Mouse (Mus musculus) C2C12 (cell line): ENCODE data around the gene Ttc24. TPM values are rescaled to one million over a fixed set of nuclear protein-coding genes. Genes with fewer than 3 reads are reported as not detected.

Experiments
- H3K27me3 ChIP-seq: one replicate; pipeline ENCODE4 v1.6.1; 2011; ENCODE audit not compliant: control insufficient read depth, insufficient read depth, insufficient read length
- H3K36me3 ChIP-seq: one replicate; pipeline ENCODE4 v1.6.1; 2011; ENCODE audit not compliant: control insufficient read depth, insufficient read depth
- H3K4me3 ChIP-seq: one replicate; pipeline ENCODE4 v1.5.1; 2011; ENCODE audit warnings: mild to moderate bottlenecking, control low read depth; ENCODE audit not compliant: poor library complexity, insufficient read depth, severe bottlenecking
- H3K79me2 ChIP-seq: one replicate; pipeline ENCODE4 v1.6.1; 2011; ENCODE audit not compliant: control insufficient read depth, insufficient read depth
- H3K79me3 ChIP-seq: one replicate; pipeline ENCODE4 v1.6.1; 2011; ENCODE audit warnings: low read depth, control low read depth
- H3ac ChIP-seq: one replicate; pipeline ENCODE3; 2011; ENCODE audit warnings: low read depth; ENCODE audit not compliant: control insufficient read depth, insufficient read length
- CEBPB ChIP-seq: IDR thresholded peaks from one replicate; pipeline ENCODE4 v1.6.1; 2011; ENCODE audit warnings: low read depth, mild to moderate bottlenecking, control low read depth, moderate library complexity
- CTCF ChIP-seq: IDR thresholded peaks from one replicate; pipeline ENCODE4 v1.5.1; 2011; ENCODE audit not compliant: control insufficient read depth, insufficient read depth, insufficient read length
- FOSL1 ChIP-seq: IDR thresholded peaks from one replicate; pipeline ENCODE4 v1.8.0; 2011; ENCODE audit warnings: mild to moderate bottlenecking, low read length; ENCODE audit not compliant: poor library complexity, insufficient read depth, severe bottlenecking
- MAX ChIP-seq: IDR thresholded peaks from one replicate; pipeline ENCODE4 v1.6.1; 2011; ENCODE audit warnings: mild to moderate bottlenecking, control low read depth
- MYOD1 ChIP-seq: IDR thresholded peaks from one replicate; pipeline ENCODE4 v1.6.1; 2011; ENCODE audit warnings: low read depth; ENCODE audit not compliant: control insufficient read depth, insufficient read length
- MYOG ChIP-seq: IDR thresholded peaks from one replicate; pipeline ENCODE4 v1.6.1; 2011; ENCODE audit not compliant: control insufficient read depth, insufficient read length; ENCODE audit errors: extremely low read depth
- USF1 ChIP-seq: IDR thresholded peaks from one replicate; pipeline ENCODE4 v1.6.1; 2011; ENCODE audit warnings: low read depth, mild to moderate bottlenecking, control low read depth, moderate library complexity
- polyA plus RNA-seq: library from polyadenylated mRNA; unstranded; fragments of >200 nt; fragmentation: generic; extraction: Trizol; gene quantifications from one replicate; pipeline ENCODE4 v1.2.1, GENCODE M21; 2012; ENCODE audit warnings: missing spikeins

The Ttc24 gene
- polyA plus RNA-seq, 1 experiment, result not detected

DNA sequence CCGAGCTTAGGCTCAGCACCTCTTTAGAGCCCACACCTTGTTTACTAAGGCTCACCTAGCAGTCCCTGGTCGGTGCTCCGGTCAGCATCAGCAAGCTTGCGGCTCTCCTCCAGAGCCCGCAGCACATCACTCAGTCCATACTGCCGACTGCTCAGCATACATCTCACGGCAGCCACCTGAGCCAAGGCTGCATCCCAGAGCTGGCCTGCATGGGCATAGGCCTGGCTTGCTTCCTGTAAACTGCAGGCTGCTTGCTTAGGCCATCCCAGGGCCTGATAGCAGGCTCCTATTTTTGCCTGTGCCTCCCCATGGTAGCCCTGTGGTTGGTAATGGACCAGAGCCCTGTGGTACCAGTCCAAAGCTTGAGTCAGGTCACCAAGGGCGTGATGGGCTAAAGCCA, 3.3 kb downstream of the Ttc24 start:
- TF ChIP-seq FOSL1 (no peak), MYOD1 (no peak), MAX (no peak), MYOG (no peak), CEBPB (no peak), USF1 (no peak), CTCF (no peak)
- Histone ChIP-seq H3K79me2 (no peaks in the 10 kb centered on the region), H3ac (no peak overlapping the region), H3K4me3 (no peak overlapping the region), H3K27me3 (peaks cover 24% of the 10 kb centered on the region), H3K36me3 (no peaks in the 10 kb centered on the region), H3K79me3 (no peaks in the 10 kb centered on the region)

DNA sequence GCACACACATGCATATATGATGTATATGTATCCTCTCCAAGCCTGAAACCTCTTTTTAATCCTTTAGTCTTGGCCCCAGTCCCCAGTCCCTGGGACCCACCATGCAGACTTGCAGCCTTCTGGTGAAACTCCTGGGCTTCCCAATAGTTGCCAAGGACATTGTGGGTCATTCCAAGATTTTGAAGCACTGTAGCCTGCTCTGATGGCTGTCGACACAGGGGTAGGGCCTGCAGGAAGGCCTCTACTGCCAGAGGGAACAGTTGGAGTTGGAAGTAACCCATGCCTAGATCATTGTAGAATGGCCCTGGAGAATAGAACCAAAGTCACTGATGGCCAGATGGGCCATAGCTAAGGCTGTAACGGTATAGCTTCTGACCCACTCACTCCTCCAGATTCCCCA, 3.8 kb downstream of the Ttc24 start:
- Histone ChIP-seq H3K4me3 (no peak overlapping the region), H3K79me3 (no peaks in the 10 kb centered on the region), H3K79me2 (no peaks in the 10 kb centered on the region), H3ac (no peak overlapping the region), H3K27me3 (peaks cover 24% of the 10 kb centered on the region), H3K36me3 (no peaks in the 10 kb centered on the region)
- TF ChIP-seq MAX (no peak), MYOD1 (no peak), CTCF (no peak), FOSL1 (no peak), USF1 (no peak), MYOG (no peak), CEBPB (no peak)

DNA sequence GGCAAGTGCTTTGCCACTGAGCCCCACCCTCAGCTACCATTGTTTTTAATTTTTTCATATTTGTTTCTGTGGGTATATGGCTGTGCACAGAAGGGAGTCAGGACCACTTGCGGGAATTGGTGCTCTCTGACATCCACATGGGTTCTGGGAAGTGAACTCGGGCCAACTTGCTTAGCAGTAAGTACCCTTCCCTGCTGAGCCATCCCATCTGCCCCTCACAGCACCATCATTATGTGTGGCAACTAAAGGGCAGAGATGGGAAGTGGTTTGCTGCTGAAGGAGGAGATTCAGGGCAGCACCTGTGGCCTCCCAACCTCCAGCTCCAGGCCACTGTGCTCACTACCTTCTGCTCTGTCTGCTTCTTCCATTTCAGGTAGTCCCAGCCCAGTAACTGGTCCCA, 4.5 kb downstream of the Ttc24 start:
- Histone ChIP-seq H3K79me3 (no peaks in the 10 kb centered on the region), H3K4me3 (no peak overlapping the region), H3K36me3 (no peaks in the 10 kb centered on the region), H3K79me2 (no peaks in the 10 kb centered on the region), H3K27me3 (peaks cover 24% of the 10 kb centered on the region), H3ac (no peak overlapping the region)
- TF ChIP-seq MAX (no peak), USF1 (no peak), CTCF (no peak), MYOD1 (no peak), FOSL1 (no peak), MYOG (no peak), CEBPB (no peak)

GRCm38 (mm10) chr3:88071783-88072182, 6.3 kb downstream of the Ttc24 start:
- TF ChIP-seq CTCF, result peak; percentile 76
- TF ChIP-seq USF1, result no peak
- Histone ChIP-seq H3K36me3 (no peaks in the 10 kb centered on the region), H3K4me3 (no peak overlapping the region)

GRCm38 (mm10) chr3:88068386-88068785, 9.7 kb downstream of the Ttc24 start:
- no peaks in the 10 kb centered on the region for H3K79me2 ChIP-seq
- H3K27me3 ChIP-seq, result peaks cover 6% of the 10 kb centered on the region
- no peak overlapping the region for H3K4me3 ChIP-seq
- TF ChIP-seq CEBPB, result no peak
- no peak for TF ChIP-seq FOSL1
- no peak for TF ChIP-seq CTCF
- no peak for TF ChIP-seq MAX
- no peak for TF ChIP-seq MYOG
- TF ChIP-seq MYOD1, result no peak
- no peak for TF ChIP-seq USF1
- no peak overlapping the region for H3ac ChIP-seq
- no peaks in the 10 kb centered on the region for H3K79me3 ChIP-seq
- H3K36me3 ChIP-seq, result no peaks in the 10 kb centered on the region

More at GRCm38 (mm10) chr3:88071783-88072182, 6.3 kb downstream of the Ttc24 start:
- H3ac ChIP-seq, result no peak overlapping the region
- no peaks in the 10 kb centered on the region for H3K79me3 ChIP-seq
- no peaks in the 10 kb centered on the region for H3K79me2 ChIP-seq
- H3K27me3 ChIP-seq, result peaks cover 24% of the 10 kb centered on the region

DNA sequence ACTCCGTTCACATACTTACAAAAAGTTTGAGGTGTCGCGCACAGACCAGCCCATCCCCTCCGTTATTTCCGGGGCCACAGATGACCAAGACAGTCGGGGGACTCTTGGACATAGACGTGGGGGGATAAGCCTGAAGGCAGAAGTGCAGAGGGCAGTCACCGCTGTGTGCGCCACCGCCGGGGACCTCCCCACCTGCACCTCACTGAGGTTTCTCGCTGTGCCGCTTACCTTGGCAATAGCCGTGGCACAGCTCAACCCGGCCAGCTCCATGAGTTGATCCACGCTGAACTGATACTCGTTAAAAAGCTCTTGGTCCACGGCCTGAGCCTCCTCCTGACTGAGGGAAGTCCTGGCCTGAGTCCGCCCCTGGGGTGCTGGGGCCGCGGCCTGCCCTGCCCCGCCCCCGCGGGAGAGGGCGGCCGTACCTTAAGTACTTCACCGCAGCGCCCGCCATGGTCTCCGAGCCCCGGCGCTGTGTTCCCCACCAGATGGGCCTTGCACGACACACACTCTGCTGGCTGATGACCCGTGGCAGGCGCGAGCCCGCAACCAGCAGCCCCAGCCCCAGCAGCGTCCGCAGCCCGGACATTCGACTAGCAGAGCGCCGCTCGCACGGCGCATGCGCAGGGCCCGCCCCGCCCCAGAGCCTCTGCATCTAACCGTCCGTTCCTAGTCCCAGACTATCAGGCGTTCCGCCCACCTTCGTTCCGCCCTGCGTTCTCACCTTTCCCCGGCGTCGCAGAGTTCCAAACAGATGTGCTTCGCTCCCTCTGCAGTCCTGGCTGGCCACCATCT, 20.0 kb downstream of the Ttc24 start, which contains the start of gene Naxe:
Naxe (minus strand) TSS at position 594 of the 795 bp plus-strand sequence.
- Histone ChIP-seq H3ac (peak within 1 kb of the TSS; percentile 86), H3K27me3 (no peaks in the 10 kb centered on the region), H3K4me3 (peak within 1 kb of the TSS; percentile 43), H3K79me2 (peaks cover 7% of the 10 kb centered on the region), H3K79me3 (peaks cover 4% of the 10 kb centered on the region), H3K36me3 (peaks cover 34% of the 10 kb centered on the region)
- TF ChIP-seq MYOD1 (no peak), MAX (peak; percentile 92), USF1 (no peak)
